Mouse (Mus musculus) liver, embryonic 14.5 days (tissue): Measurements from ENCODE around the gene Pfdn4. TPM values are rescaled to one million over a fixed set of nuclear protein-coding genes. Genes with fewer than 3 reads are reported as not detected.

Experiments
- ATAC-seq: fragments of 200-750 bp; cut with Nextera tagmentation; 2 replicates; pipeline ENCODE4 v1.8.0; 2017; ENCODE audit warnings: moderate number of reproducible peaks, mild to moderate bottlenecking, moderate library complexity; ENCODE audit not compliant: insufficient read depth
- DNase-seq, 3 experiments: peaks; one replicate each; pipeline ENCODE4 v3.0.0-alpha.2; 2012 to 2013; ENCODE audit warnings: low read depth in 3 of 3, low spot score in 3 of 3
- H3K27ac ChIP-seq: fragments of 300-500 bp; sonication (generic); 2 replicates; pipeline ENCODE4 v1.5.1; 2014; ENCODE audit warnings: moderate library complexity, mild to moderate bottlenecking, control low read depth, inconsistent platforms
- H3K27me3 ChIP-seq: fragments of 300-500 bp; sonication (generic); 2 replicates; pipeline ENCODE4 v1.6.1; 2014; ENCODE audit warnings: mild to moderate bottlenecking, low read length, moderate library complexity; ENCODE audit not compliant: control insufficient read depth, insufficient read depth
- H3K36me3 ChIP-seq: fragments of 300-500 bp; sonication (generic); replicated peaks from 2 replicates; pipeline ENCODE4 v1.6.1; 2014; ENCODE audit warnings: low read depth; ENCODE audit not compliant: control insufficient read depth, insufficient read depth
- H3K4me1 ChIP-seq, 2 experiments: fragments of 200-500 bp in 1 of 2; fragments of 300-500 bp in 1 of 2; sonication (generic) in 1 of 2; replicated peaks; 2 replicates each; pipeline ENCODE4 v1.6.1; 2012 to 2014; ENCODE audit warnings: antibody characterized with exemption in 1 of 2, inconsistent platforms in 1 of 2, low read length in 1 of 2; ENCODE audit not compliant: control insufficient read depth in 2 of 2, insufficient read depth in 2 of 2
- H3K4me2 ChIP-seq: fragments of 300-500 bp; sonication (generic); 2 replicates; pipeline ENCODE4 v1.6.1; 2014; ENCODE audit warnings: low read depth, mild to moderate bottlenecking, control low read depth, moderate library complexity
- H3K4me3 ChIP-seq, 2 experiments: fragments of 200-500 bp in 1 of 2; fragments of 300-500 bp in 1 of 2; sonication (generic) in 1 of 2; 2 replicates each; pipeline ENCODE4 v1.5.1; 2012 to 2014; ENCODE audit warnings: low read depth in 2 of 2, low read length in 2 of 2, mild to moderate bottlenecking in 2 of 2, control low read depth in 1 of 2, inconsistent platforms in 1 of 2, moderate library complexity in 1 of 2; ENCODE audit not compliant: insufficient read depth in 1 of 2
- H3K9ac ChIP-seq: fragments of 300-500 bp; sonication (generic); replicated peaks from 2 replicates; pipeline ENCODE4 v1.6.1; 2014; ENCODE audit warnings: mild to moderate bottlenecking, control low read depth, moderate library complexity
- H3K9me3 ChIP-seq: fragments of 300-500 bp; sonication (generic); 2 replicates; pipeline ENCODE4 v1.6.1; 2016; ENCODE audit warnings: low read length, mixed read lengths; ENCODE audit not compliant: control insufficient read depth
- CTCF ChIP-seq: IDR thresholded peaks from 2 replicates; pipeline ENCODE4 v1.5.1; 2016; ENCODE audit warnings: antibody characterized with exemption, low read depth, control low read depth
- EP300 ChIP-seq: IDR thresholded peaks from 2 replicates; pipeline ENCODE4 v1.6.1; 2016; ENCODE audit warnings: antibody characterized with exemption, low read depth
- WGBS: fragments of 180-500 bp; shearing (Covaris S2); extraction: QIAGEN DNeasy Blood & Tissue Kit; methylation state at CpG from one replicate; pipeline ENCODE4 v1.1.7; 2014; ENCODE audit not compliant: insufficient replicate concordance; 5-methylcytosine and 5-hydroxymethylcytosine counted together
- polyA plus RNA-seq, 2 experiments: library from polyadenylated mRNA; depleted of rRNA in 1 of 2; stranded (reverse) in 1 of 2; unstranded in 1 of 2; fragments of >200 nt; fragmentation: Nextera tagmentation in 1 of 2; extraction: Ambion mirVana in 1 of 2; gene quantifications; 2 replicates each; pipeline versions ENCODE4 v1.2.1 to v1.2.3; 2012 to 2014

Gene Pfdn4
- polyA plus RNA-seq, 2 experiments, result 24.7 to 45.1 TPM

DNA sequence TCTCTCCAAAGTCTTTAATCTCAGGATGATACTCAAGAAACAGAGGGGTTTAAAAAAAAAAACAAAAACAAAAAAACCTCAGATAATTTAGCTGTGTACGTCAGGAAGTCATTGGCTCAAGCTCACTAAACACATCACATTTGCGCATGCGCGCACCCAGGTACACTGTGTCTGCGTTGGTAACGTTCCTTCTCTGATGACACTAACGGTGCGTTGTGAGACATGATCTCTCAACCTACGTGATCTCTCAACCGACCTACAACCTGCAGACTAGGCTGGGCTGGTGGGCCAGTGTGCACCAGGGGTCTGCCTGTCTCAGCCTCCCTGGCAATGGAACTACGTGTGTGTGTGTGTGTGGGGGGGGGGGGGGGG lies 38.6 kb downstream of the Pfdn4 start:
- 79% methylated on average over 11 of the region's 11 CpGs for WGBS
- no peak for DNase-seq
- no peaks in the 10 kb centered on the region for H3K4me1 ChIP-seq
- TF ChIP-seq EP300 (no peak), CTCF (no peak)
- no peak overlapping the region for H3K4me3 ChIP-seq
- no peak overlapping the region for H3K4me2 ChIP-seq
- no peak overlapping the region for H3K9ac ChIP-seq
- ATAC-seq, result no peak
- no peaks in the 10 kb centered on the region for H3K9me3 ChIP-seq
- no peak overlapping the region for H3K27ac ChIP-seq
- H3K27me3 ChIP-seq, result no peaks in the 10 kb centered on the region
- H3K36me3 ChIP-seq, result no peaks in the 10 kb centered on the region

DNA sequence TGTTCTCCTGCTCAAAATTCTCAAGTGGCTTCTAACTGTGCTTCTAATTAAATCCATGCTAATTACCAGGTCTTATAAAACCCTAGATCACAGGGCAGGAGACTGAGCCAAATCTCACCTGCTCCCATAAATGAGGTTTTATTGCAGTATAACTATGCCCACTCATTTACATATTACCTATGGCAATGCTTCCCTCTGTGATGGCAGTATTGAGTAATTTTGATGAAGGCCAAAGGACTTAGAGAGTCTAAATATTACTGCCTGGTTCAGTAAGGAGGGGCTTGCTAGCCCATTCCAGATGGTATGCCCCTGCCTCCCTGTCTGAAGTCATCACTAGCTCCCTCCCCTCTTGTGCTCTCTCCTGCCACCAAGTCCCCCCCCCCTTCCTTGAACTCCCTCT lies 39.6 kb downstream of the Pfdn4 start:
- H3K9ac ChIP-seq, result no peak overlapping the region
- no peaks in the 10 kb centered on the region for H3K27me3 ChIP-seq
- TF ChIP-seq CTCF (no peak), EP300 (no peak)
- DNase-seq (no peak), ATAC-seq (no peak)
- no peaks in the 10 kb centered on the region for H3K4me1 ChIP-seq
- H3K9me3 ChIP-seq, result no peaks in the 10 kb centered on the region
- H3K36me3 ChIP-seq, result no peaks in the 10 kb centered on the region
- H3K27ac ChIP-seq, result no peak overlapping the region
- H3K4me3 ChIP-seq, result no peak overlapping the region
- H3K4me2 ChIP-seq, result no peak overlapping the region

DNA sequence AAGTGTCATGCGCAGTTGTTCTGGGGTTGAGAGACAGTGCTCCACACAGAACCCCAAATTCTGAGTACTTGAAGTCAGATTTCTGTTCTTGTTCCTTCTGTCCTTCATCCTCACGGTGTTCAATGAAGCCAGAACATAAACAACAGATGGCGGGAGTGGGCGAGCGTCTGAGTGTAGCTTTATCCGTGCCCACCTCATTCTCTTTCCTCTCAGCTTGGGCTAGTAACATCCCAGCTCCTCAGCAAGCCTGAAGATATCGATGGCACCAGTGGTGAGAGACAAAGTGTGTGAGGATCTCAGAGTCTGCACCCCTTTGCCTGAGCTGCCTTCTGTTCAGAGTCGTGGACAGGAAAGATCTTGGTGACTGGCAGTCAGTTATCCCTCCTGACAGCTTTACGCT lies 43.0 kb downstream of the Pfdn4 start:
- WGBS, result 67% methylated on average over 9 of the region's 9 CpGs
- Histone ChIP-seq H3K27ac (no peak overlapping the region), H3K9me3 (no peaks in the 10 kb centered on the region), H3K4me2 (no peak overlapping the region), H3K9ac (no peak overlapping the region), H3K27me3 (no peaks in the 10 kb centered on the region), H3K4me1 (no peaks in the 10 kb centered on the region), H3K36me3 (no peaks in the 10 kb centered on the region), H3K4me3 (no peak overlapping the region)
- TF ChIP-seq EP300 (no peak), CTCF (no peak)
- no peak for DNase-seq
- ATAC-seq, result no peak

DNA sequence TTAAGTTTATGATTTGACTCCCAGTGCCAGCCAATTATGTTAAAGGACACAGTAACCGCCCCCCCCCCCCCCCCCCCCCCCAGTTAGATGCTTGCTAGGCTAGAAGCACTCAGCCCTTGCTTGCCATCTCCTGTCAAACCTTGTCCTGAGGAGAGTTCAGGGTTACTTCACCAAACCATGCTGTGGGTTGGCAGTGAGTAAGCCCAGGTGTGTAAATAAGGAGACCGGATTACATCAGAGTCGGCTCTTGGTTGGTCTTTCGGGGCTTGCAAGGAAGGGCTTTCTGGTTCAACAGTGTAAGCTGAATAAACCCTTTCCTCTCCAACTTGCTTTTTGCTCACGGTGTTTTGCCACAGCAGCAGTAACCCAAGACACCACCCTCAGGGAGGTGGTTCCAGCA lies 47.4 kb downstream of the Pfdn4 start:
- 73% methylated on average over 5 of the region's 5 CpGs for WGBS
- no peaks in the 10 kb centered on the region; a peak in 1 of 4 replicates for H3K4me1 ChIP-seq
- H3K27ac ChIP-seq, result no peak overlapping the region
- ATAC-seq (no peak), DNase-seq (no peak)
- H3K36me3 ChIP-seq, result no peaks in the 10 kb centered on the region
- no peak overlapping the region for H3K9ac ChIP-seq
- H3K9me3 ChIP-seq, result no peaks in the 10 kb centered on the region
- H3K27me3 ChIP-seq, result no peaks in the 10 kb centered on the region
- TF ChIP-seq CTCF (no peak), EP300 (no peak)
- H3K4me2 ChIP-seq, result no peak overlapping the region
- no peak overlapping the region for H3K4me3 ChIP-seq

DNA sequence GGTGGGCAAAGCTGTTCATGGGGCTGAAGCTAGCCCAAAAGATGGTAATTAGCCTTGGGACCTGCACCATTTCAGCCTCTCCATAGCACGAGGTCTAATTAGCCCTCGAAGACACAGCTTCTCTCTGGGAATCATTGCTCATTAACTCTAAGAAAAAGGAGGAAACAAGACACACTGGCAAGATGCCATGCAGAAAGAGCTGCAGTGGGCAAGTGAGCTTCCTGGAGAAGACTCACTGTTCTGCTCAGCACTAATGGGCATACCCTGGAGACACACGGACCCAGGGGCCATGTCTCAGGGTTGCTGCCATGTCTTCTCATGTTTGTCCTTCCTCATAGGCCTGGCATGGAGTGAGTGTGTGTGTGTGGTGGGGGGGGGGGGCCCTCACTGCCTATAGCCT lies 47.9 kb downstream of the Pfdn4 start:
- WGBS, result 59% methylated on average over 3 of the region's 3 CpGs
- TF ChIP-seq CTCF, result no peak
- no peak for TF ChIP-seq EP300
- H3K4me1 ChIP-seq, result no peaks in the 10 kb centered on the region; a peak in 1 of 4 replicates
- no peak overlapping the region for H3K4me3 ChIP-seq
- no peaks in the 10 kb centered on the region for H3K27me3 ChIP-seq
- no peaks in the 10 kb centered on the region for H3K9me3 ChIP-seq
- no peak overlapping the region for H3K9ac ChIP-seq
- no peak for DNase-seq
- H3K4me2 ChIP-seq, result no peak overlapping the region
- H3K36me3 ChIP-seq, result no peaks in the 10 kb centered on the region
- no peak for ATAC-seq
- no peak overlapping the region for H3K27ac ChIP-seq

DNA sequence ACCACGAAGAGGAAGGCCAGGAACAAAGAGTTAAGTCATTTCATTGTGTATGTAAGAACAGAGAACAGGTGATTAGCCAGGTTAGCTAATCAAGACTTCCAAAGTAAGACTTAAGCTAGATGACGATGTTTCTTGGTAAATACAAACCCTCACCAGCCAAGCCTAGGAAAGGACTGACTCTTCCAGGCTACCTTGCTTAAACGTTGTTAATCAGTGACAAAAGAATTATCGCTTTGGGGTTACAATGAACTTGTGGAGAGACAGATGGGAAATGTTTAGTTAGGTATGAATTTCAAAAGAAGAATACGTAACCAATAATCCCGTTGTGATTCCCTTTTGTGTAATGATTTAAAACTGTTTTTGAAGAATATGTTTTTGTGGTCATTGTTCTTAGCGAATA lies 48.7 kb downstream of the Pfdn4 start:
- H3K27ac ChIP-seq, result no peak overlapping the region
- TF ChIP-seq EP300 (no peak), CTCF (no peak)
- 65% methylated on average over 7 of the region's 7 CpGs for WGBS
- H3K4me3 ChIP-seq, result no peak overlapping the region
- ATAC-seq (no peak), DNase-seq (no peak)
- H3K4me2 ChIP-seq, result no peak overlapping the region
- no peak overlapping the region for H3K9ac ChIP-seq
- H3K4me1 ChIP-seq, result no peaks in the 10 kb centered on the region; a peak in 1 of 4 replicates
- H3K9me3 ChIP-seq, result no peaks in the 10 kb centered on the region
- H3K27me3 ChIP-seq, result no peaks in the 10 kb centered on the region
- no peaks in the 10 kb centered on the region for H3K36me3 ChIP-seq
